In genomic region chr1:151974887-151975286, GRCm38 (mm10) we compare ENCODE assay signal across 14 mouse cellular contexts.
A peak's percentile ranks its signal among the peaks of the same experiment; 100 is the strongest.
DNase-seq lines count a peak whose midpoint lies in the region; ATAC-seq and TF ChIP-seq lines count a peak whose summit lies in the region.
"Had no signal": no experiment of that assay in that cellular context is flagged by ENCODE, and none has a peak within 500 bp of the region (broad histone marks: within the 10 kb centered on the region; RNA-seq: fewer than 3 reads in every experiment).

No protein-coding gene starts in this region.

- H3K27ac ChIP-seq in hindbrain, embryonic 15.5 days (replicated peaks), result no peak overlapping the region
- no peak overlapping the region for H3K27ac ChIP-seq in hindbrain, postnatal 0 days
- H3K27ac ChIP-seq in heart, embryonic 13.5 days (replicated peaks), result no peak overlapping the region
- H3K27ac ChIP-seq in hindbrain, embryonic 11.5 days (ENCODE audit: low read depth, low read length), result no peak overlapping the region
- H3K27ac ChIP-seq: forebrain, embryonic 15.5 days; kidney, postnatal 0 days; limb, embryonic 10.5 days; midbrain, embryonic 12.5 days had no signal

- no peak overlapping the region for H3K4me2 ChIP-seq in hindbrain, embryonic 15.5 days
- no peak overlapping the region for H3K4me2 ChIP-seq in hindbrain, postnatal 0 days (ENCODE audit: low read depth, low read length)
- H3K4me2 ChIP-seq in heart, embryonic 13.5 days, result peak overlapping the region; percentile 3; the same call in 1 of the 2 replicates
- no peak overlapping the region for H3K4me2 ChIP-seq in hindbrain, embryonic 11.5 days (replicated peaks; ENCODE audit: low read depth, low read length)
- H3K4me2 ChIP-seq: forebrain, embryonic 15.5 days; midbrain, embryonic 12.5 days had no signal

- H3K4me1 ChIP-seq in hindbrain, embryonic 15.5 days (replicated peaks), result peaks cover 8% of the 10 kb centered on the region
- H3K4me1 ChIP-seq in hindbrain, postnatal 0 days (ENCODE audit: insufficient read depth, low read length), result no peaks in the 10 kb centered on the region
- H3K4me1 ChIP-seq in heart, embryonic 13.5 days, result peaks cover 46% of the 10 kb centered on the region
- H3K4me1 ChIP-seq in hindbrain, embryonic 11.5 days (replicated peaks; ENCODE audit: control insufficient read depth, insufficient read depth, low read length), result no peaks in the 10 kb centered on the region

- WGBS in hindbrain, embryonic 15.5 days, result 67% methylated on average over 8 of the region's 8 CpGs
- 71% methylated on average over 8 of the region's 8 CpGs for WGBS in hindbrain, postnatal 0 days
- 38% methylated on average over 8 of the region's 8 CpGs for WGBS in heart, embryonic 13.5 days
- 84% methylated on average over 8 of the region's 8 CpGs for WGBS in hindbrain, embryonic 11.5 days

- DNase-seq in hindbrain, postnatal 0 days (ENCODE audit: low spot score), result no peak
- peak; percentile 28 for DNase-seq in right cerebral cortex, adult 18-20 months
- no peak for DNase-seq in right cerebral cortex, postnatal 10 days (ENCODE audit: low spot score in 2 of 2)
- DNase-seq in hindbrain, embryonic 11.5 days (ENCODE audit: low spot score), result no peak
- DNase-seq: cerebellum, adult 11-12 months; gastrocnemius, postnatal 10 days; thymus, postnatal 36 days had no signal

- H3K9me3 ChIP-seq in hindbrain, embryonic 15.5 days, result no peaks in the 10 kb centered on the region
- no peaks in the 10 kb centered on the region for H3K9me3 ChIP-seq in hindbrain, postnatal 0 days (ENCODE audit: low read length)
- H3K9me3 ChIP-seq in heart, embryonic 13.5 days, result no peaks in the 10 kb centered on the region
- no peaks in the 10 kb centered on the region for H3K9me3 ChIP-seq in hindbrain, embryonic 11.5 days (ENCODE audit: control insufficient read depth, low read length)
- H3K9me3 ChIP-seq: forebrain, embryonic 15.5 days; limb, embryonic 10.5 days; midbrain, embryonic 12.5 days had no signal

- no peak for TF ChIP-seq CTCF in hindbrain, postnatal 0 days (IDR thresholded peaks at IDR 0.05; ENCODE audit: low read depth)

- H3K9ac ChIP-seq in hindbrain, embryonic 15.5 days, result no peak overlapping the region
- H3K9ac ChIP-seq in hindbrain, postnatal 0 days (replicated peaks; ENCODE audit: low read length), result no peak overlapping the region
- H3K9ac ChIP-seq in heart, embryonic 13.5 days, result 0 out of 2 replicates have a peak overlapping the region, but pooled peaks have one; percentile 16
- no peak overlapping the region for H3K9ac ChIP-seq in hindbrain, embryonic 11.5 days (ENCODE audit: low read depth, low read length)
- H3K9ac ChIP-seq: forebrain, embryonic 15.5 days; midbrain, embryonic 12.5 days had no signal

- H3K36me3 ChIP-seq in hindbrain, embryonic 15.5 days, result no peaks in the 10 kb centered on the region
- no peaks in the 10 kb centered on the region for H3K36me3 ChIP-seq in hindbrain, postnatal 0 days (ENCODE audit: insufficient read depth, low read length)
- peaks cover 8% of the 10 kb centered on the region; the same call in 1 of the 2 replicates for H3K36me3 ChIP-seq in heart, embryonic 13.5 days
- H3K36me3 ChIP-seq in hindbrain, embryonic 11.5 days (ENCODE audit: control insufficient read depth, insufficient read depth, low read length), result no peaks in the 10 kb centered on the region
- H3K36me3 ChIP-seq: forebrain, embryonic 15.5 days; limb, embryonic 10.5 days; midbrain, embryonic 12.5 days had no signal

- no peaks in the 10 kb centered on the region for H3K27me3 ChIP-seq in hindbrain, embryonic 15.5 days
- no peaks in the 10 kb centered on the region for H3K27me3 ChIP-seq in hindbrain, postnatal 0 days (ENCODE audit: insufficient read depth, low read length)
- no peaks in the 10 kb centered on the region for H3K27me3 ChIP-seq in heart, embryonic 13.5 days (replicated peaks)
- H3K27me3 ChIP-seq in hindbrain, embryonic 11.5 days (ENCODE audit: control insufficient read depth, insufficient read depth, low read length), result no peaks in the 10 kb centered on the region
- H3K27me3 ChIP-seq: forebrain, embryonic 15.5 days; midbrain, embryonic 12.5 days had no signal

- ATAC-seq in hindbrain, embryonic 15.5 days (ENCODE audit: low FRiP score, low read depth), result 0 out of 2 replicates have a peak, but pooled peaks have one; percentile 1
- ATAC-seq in hindbrain, postnatal 0 days, result no peak
- no peak for ATAC-seq in heart, embryonic 13.5 days (ENCODE audit: extremely low read depth, insufficient number of reproducible peaks, low FRiP score, low TSS enrichment)
- ATAC-seq in monocyte, adult 5-6 weeks (replicated peaks; ENCODE audit: insufficient number of reproducible peaks, low FRiP score, low TSS enrichment, poor library complexity, severe bottlenecking), result no peak
- ATAC-seq in hindbrain, embryonic 11.5 days (ENCODE audit: low FRiP score), result no peak
- ATAC-seq: forebrain, embryonic 15.5 days had no signal

- H3K4me3 ChIP-seq in hindbrain, embryonic 15.5 days, result no peak overlapping the region
- no peak overlapping the region for H3K4me3 ChIP-seq in hindbrain, postnatal 0 days (ENCODE audit: low read length)
- H3K4me3 ChIP-seq in heart, embryonic 13.5 days, result no peak overlapping the region
- no peak overlapping the region for H3K4me3 ChIP-seq in hindbrain, embryonic 11.5 days (ENCODE audit: low read depth, low read length)
- H3K4me3 ChIP-seq: forebrain, embryonic 15.5 days; limb, embryonic 10.5 days; midbrain, embryonic 12.5 days had no signal
